Mouse (Mus musculus) heart, adult 2 months (tissue): Measurements from ENCODE around the gene Rem2. TPM values are rescaled to one million over a fixed set of nuclear protein-coding genes. Genes with fewer than 3 reads are reported as not detected.
A peak's percentile ranks its signal among the peaks of the same experiment; 100 is the strongest.

ENCODE experiments used
- DNase-seq, 2 experiments: peaks; one replicate each; pipeline ENCODE4 v3.0.0; 2021
- H3K27ac ChIP-seq: fragments of 200-600 bp; 2 replicates; pipeline ENCODE4 v1.8.1; 2022
- H3K27me3 ChIP-seq: fragments of 200-500 bp; 2 replicates; pipeline ENCODE4 v1.6.1; 2012; ENCODE audit warnings: mild to moderate bottlenecking, low read length, inconsistent platforms, mixed read lengths; ENCODE audit not compliant: control insufficient read depth, insufficient read depth
- H3K36me3 ChIP-seq: fragments of 200-500 bp; 2 replicates; pipeline ENCODE4 v1.6.1; 2012; ENCODE audit warnings: low read length, inconsistent platforms; ENCODE audit not compliant: control insufficient read depth, insufficient read depth
- H3K4me1 ChIP-seq: fragments of 200-500 bp; 2 replicates; pipeline ENCODE4 v1.6.1; 2011; ENCODE audit warnings: low read length; ENCODE audit not compliant: control insufficient read depth, insufficient read depth
- H3K4me3 ChIP-seq: fragments of 200-600 bp; 2 replicates; pipeline ENCODE4 v1.8.1; 2022
- H3K79me2 ChIP-seq: fragments of 200-500 bp; replicated peaks from 2 replicates; pipeline ENCODE4 v1.6.1; 2012; ENCODE audit warnings: mild to moderate bottlenecking, inconsistent platforms, low read length, moderate library complexity, mixed read lengths; ENCODE audit not compliant: control insufficient read depth, insufficient read depth
- H3K9ac ChIP-seq: fragments of 200-500 bp; 2 replicates; pipeline ENCODE4 v1.6.1; 2012; ENCODE audit warnings: low read depth, mild to moderate bottlenecking, control low read depth, inconsistent platforms, low read length, mixed read lengths
- CTCF ChIP-seq: fragments of 200-600 bp; IDR thresholded peaks from 2 replicates; pipeline ENCODE4 v1.8.1; 2022; ENCODE audit warnings: antibody characterized with exemption, mild to moderate bottlenecking, moderate library complexity
- EP300 ChIP-seq: fragments of 200-500 bp; IDR thresholded peaks from 2 replicates; pipeline ENCODE4 v1.6.1; 2011; ENCODE audit warnings: low read depth, low read length, control low read depth; ENCODE audit not compliant: insufficient read depth
- POLR2A ChIP-seq: fragments of 200-500 bp; IDR thresholded peaks from 2 replicates; pipeline ENCODE4 v1.6.1; 2011; ENCODE audit warnings: mild to moderate bottlenecking, low read depth, low read length, control low read depth; ENCODE audit not compliant: insufficient read depth
- WGBS: fragments of 180-500 bp; shearing (Covaris S2); methylation state at CpG from one replicate; pipeline ENCODE4 v1.1.7; 2018; 5-methylcytosine and 5-hydroxymethylcytosine counted together
- intact Hi-C: fragments of 180-260 bp; cut with DNase I; formaldehyde crosslinking; loops from one replicate; pipeline ENCODE4 v1.15.1; 2025
- polyA plus RNA-seq: library from polyadenylated mRNA; depleted of rRNA; stranded (reverse); fragments of >200 nt; gene quantifications from 2 replicates; pipeline ENCODE4 v1.2.3, GENCODE M21; 2012
- total RNA-seq, 2 experiments: library from RNA; stranded (reverse); gene quantifications; 2 replicates each; pipeline ENCODE4 v1.2.3; 2021

Rem2 gene
- total and polyA plus RNA-seq, 3 experiments: not detected

DNA sequence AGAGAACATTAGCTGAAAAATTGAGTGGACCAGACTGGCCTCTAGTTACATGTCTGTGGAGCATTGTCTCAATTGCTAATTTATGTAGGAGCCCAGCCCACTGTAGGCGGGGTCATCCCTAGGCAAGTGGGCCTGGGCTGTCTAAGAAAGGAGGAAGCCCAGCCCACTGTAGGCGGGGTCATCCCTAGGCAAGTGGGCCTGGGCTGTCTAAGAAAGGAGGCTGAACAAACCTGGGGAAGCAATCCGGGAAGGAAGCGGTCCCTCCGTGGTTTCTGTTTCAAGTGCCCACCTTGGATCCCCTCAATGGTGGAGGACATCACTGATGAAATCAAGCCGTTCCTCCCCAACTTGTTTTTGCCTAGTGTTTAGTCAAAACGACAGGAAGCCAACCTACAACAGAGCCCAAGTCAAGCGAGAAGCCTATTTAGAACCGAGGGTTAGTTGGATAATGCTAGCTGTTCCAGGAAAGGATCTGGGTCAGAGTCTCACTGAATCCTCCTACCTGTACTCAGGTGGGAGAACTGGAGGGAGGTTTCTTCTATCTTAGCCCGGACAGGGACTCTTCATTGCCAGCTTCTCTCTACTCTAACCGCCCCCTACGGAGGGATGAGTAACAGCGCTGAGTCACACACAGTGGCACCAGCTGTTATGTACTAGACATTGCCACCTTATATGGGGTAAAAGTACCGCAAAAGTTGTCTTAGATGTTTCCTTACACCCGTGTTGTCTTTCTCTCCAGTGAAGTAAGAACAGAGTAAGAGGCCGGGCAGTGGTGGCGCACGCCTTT is 16.6 kb downstream of the Rem2 start:
- TF ChIP-seq POLR2A: no peak
- no peak for TF ChIP-seq CTCF
- no peak for TF ChIP-seq EP300
- 69% methylated on average over 18 of the region's 18 CpGs for WGBS

GRCm38 (mm10) chr14:54493236-54493635 is 17.3 kb downstream of the Rem2 start:
- Histone ChIP-seq H3K36me3 (no peaks in the 10 kb centered on the region), H3K79me2 (no peaks in the 10 kb centered on the region), H3K4me3 (no peak overlapping the region), H3K27ac (no peak overlapping the region), H3K9ac (no peak overlapping the region), H3K4me1 (no peaks in the 10 kb centered on the region), H3K27me3 (no peaks in the 10 kb centered on the region; the same call in 1 of the 2 replicates)
- 58% methylated on average over 5 of the region's 5 CpGs for WGBS
- intact Hi-C loops: loop anchor here (10.0 kb wide), 1 partner anchor 428 kb away; no protein-coding TSS in a partner anchor
- no peak for DNase-seq
- no peak for TF ChIP-seq POLR2A
- no peak for TF ChIP-seq EP300

More for the DNA sequence above, 16.6 kb downstream of the Rem2 start:
- no peaks in the 10 kb centered on the region for H3K4me1 ChIP-seq
- no peak overlapping the region for H3K4me3 ChIP-seq
- no peak overlapping the region for H3K27ac ChIP-seq
- H3K27me3 ChIP-seq: no peaks in the 10 kb centered on the region; the same call in 1 of the 2 replicates
- intact Hi-C loops: loop anchor here (10.0 kb wide), 1 partner anchor 428 kb away; no protein-coding TSS in a partner anchor
- H3K79me2 ChIP-seq: no peaks in the 10 kb centered on the region
- DNase-seq: no peak
- H3K36me3 ChIP-seq: no peaks in the 10 kb centered on the region
- no peak overlapping the region for H3K9ac ChIP-seq

GRCm38 (mm10) chr14:54494234-54494633 is 18.3 kb downstream of the Rem2 start:
- under 1% methylated on average over 3 of the region's 3 CpGs for WGBS
- peak; percentile 59 to 63 for DNase-seq
- Histone ChIP-seq H3K9ac (no peak overlapping the region), H3K36me3 (no peaks in the 10 kb centered on the region), H3K4me3 (no peak overlapping the region), H3K27me3 (no peaks in the 10 kb centered on the region; the same call in 1 of the 2 replicates), H3K4me1 (no peaks in the 10 kb centered on the region), H3K79me2 (no peaks in the 10 kb centered on the region), H3K27ac (no peak overlapping the region)
- 0 out of 2 replicates have a peak, but pooled peaks have one; percentile 36 for TF ChIP-seq EP300
- TF ChIP-seq POLR2A: no peak
- peak; percentile 89 for TF ChIP-seq CTCF
- intact Hi-C loops: loop anchor here (2.0 to 10.0 kb wide), 2 partner anchors 265 to 429 kb away; no protein-coding TSS in a partner anchor

GRCm38 (mm10) chr14:54496706-54497105 is 20.8 kb downstream of the Rem2 start:
- Histone ChIP-seq H3K27me3 (no peaks in the 10 kb centered on the region; the same call in 1 of the 2 replicates), H3K4me3 (no peak overlapping the region), H3K27ac (no peak overlapping the region), H3K9ac (no peak overlapping the region), H3K4me1 (no peaks in the 10 kb centered on the region), H3K36me3 (no peaks in the 10 kb centered on the region), H3K79me2 (no peaks in the 10 kb centered on the region)
- intact Hi-C loops: loop anchor here (10.0 kb wide), 1 partner anchor 432 kb away; no protein-coding TSS in a partner anchor
- WGBS: 80% methylated on average over 14 of the region's 14 CpGs
- no peak for DNase-seq
- TF ChIP-seq EP300 (no peak), CTCF (no peak), POLR2A (no peak)

GRCm38 (mm10) chr14:54499330-54499729 is 23.4 kb downstream of the Rem2 start:
- Histone ChIP-seq H3K27me3 (no peaks in the 10 kb centered on the region; the same call in 1 of the 2 replicates), H3K4me3 (no peak overlapping the region), H3K4me1 (no peaks in the 10 kb centered on the region), H3K27ac (no peak overlapping the region), H3K79me2 (no peaks in the 10 kb centered on the region), H3K9ac (no peak overlapping the region), H3K36me3 (no peaks in the 10 kb centered on the region)
- DNase-seq: no peak
- no peak for TF ChIP-seq POLR2A
- no peak for TF ChIP-seq EP300
- TF ChIP-seq CTCF: no peak
- intact Hi-C loops: loop anchor here (10.0 kb wide), 1 partner anchor 435 kb away; no protein-coding TSS in a partner anchor
- 76% methylated on average over 2 of the region's 2 CpGs for WGBS

DNA sequence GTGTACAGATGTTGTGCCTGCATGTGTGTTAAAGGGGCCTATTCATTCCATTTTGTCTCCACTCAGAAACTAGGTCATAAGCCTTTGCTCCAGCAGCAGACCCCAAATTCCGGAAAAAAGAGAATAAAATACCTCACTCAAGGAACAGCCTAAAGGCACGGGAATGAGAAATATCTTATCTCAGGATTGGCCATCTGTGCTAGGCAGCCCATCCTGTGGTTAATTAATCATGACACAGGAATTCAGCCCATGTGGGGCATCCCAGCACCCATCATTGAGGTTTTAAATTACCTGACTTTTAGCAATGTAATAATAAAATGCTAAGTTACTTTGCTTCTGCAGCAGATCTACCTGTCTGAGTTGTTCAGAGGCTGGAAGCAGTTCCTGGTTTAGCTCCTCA is 25.5 kb downstream of the Rem2 start:
- H3K79me2 ChIP-seq: no peaks in the 10 kb centered on the region
- 63% methylated on average over 2 of the region's 2 CpGs for WGBS
- no peak overlapping the region for H3K9ac ChIP-seq
- no peak for DNase-seq
- intact Hi-C loops: no loop called here
- no peaks in the 10 kb centered on the region for H3K4me1 ChIP-seq
- H3K27ac ChIP-seq: no peak overlapping the region
- TF ChIP-seq EP300 (no peak), POLR2A (no peak), CTCF (no peak)
- H3K36me3 ChIP-seq: no peaks in the 10 kb centered on the region
- no peak overlapping the region for H3K4me3 ChIP-seq
- H3K27me3 ChIP-seq: no peaks in the 10 kb centered on the region; the same call in 1 of the 2 replicates
